Mouse (Mus musculus) macrophage (primary cell): ENCODE results near the gene Spcs2. TPM values are rescaled to one million over a fixed set of nuclear protein-coding genes. Genes with fewer than 3 reads are reported as not detected.

ENCODE experiments used
- H3K27ac ChIP-seq: fragments of 350-480 bp; formaldehyde crosslinking; 2 replicates; pipeline ENCODE4 v1.9.0; 2021
- H3K36me3 ChIP-seq: fragments of 350-480 bp; formaldehyde crosslinking; 2 replicates; pipeline ENCODE4 v1.9.0; 2021; ENCODE audit errors: inconsistent target
- H3K4me3 ChIP-seq: fragments of 350-480 bp; formaldehyde crosslinking; 2 replicates; pipeline ENCODE4 v1.9.0; 2021; ENCODE audit errors: inconsistent target
- H3K79me2 ChIP-seq: fragments of 350-480 bp; formaldehyde crosslinking; 2 replicates; pipeline ENCODE4 v1.9.0; 2021; ENCODE audit errors: inconsistent target
- WGBS: methylation state at CpG from one replicate; pipeline ENCODE4 v1.1.7; 2026; ENCODE audit warnings: inconsistent platforms; ENCODE audit not compliant: missing documents; 5-methylcytosine and 5-hydroxymethylcytosine counted together
- polyA plus RNA-seq: library from polyadenylated mRNA; stranded (reverse); fragments of 250-400 nt; gene quantifications from 3 replicates; pipeline ENCODE4 v1.2.4, GENCODE M21; 2018; ENCODE audit warnings: inconsistent platforms
- total RNA-seq, 78 experiments: library from RNA; depleted of rRNA; stranded (reverse); fragments of 250-400 nt; gene quantifications; 1 replicate in 9 of 78; 2 replicates in 24 of 78; 3 replicates in 43 of 78; 4 replicates in 2 of 78; pipeline ENCODE4 v1.2.4; 2018; ENCODE audit warnings: inconsistent platforms in 56 of 78

The Spcs2 gene
- 10 to 100 TPM in 24 of 26 experiments, 1 to 10 TPM in 2; 5.4 to 39.6 (median 18.5) TPM for total RNA-seq (2018; cell fraction: chromatin; rRNA removed)
- total RNA-seq (2018; cell fraction: cytosol; rRNA removed): 100 to 1,000 TPM; 112 to 165 (median 130) TPM
- total RNA-seq (2018; cell fraction: nucleus; rRNA removed): 10 to 100 TPM; 20.6 to 95.4 (median 62.7) TPM
- polyA plus RNA-seq: 165 to 201 TPM (median 180 TPM) in 3 replicates

GRCm38 (mm10) chr7:99863362-99863761 is at the start of gene Spcs2:
Gene Spcs2 (minus strand): TSS chr7:99863462.
- WGBS: 59% methylated on average over 7 of the region's 7 CpGs
- Histone ChIP-seq H3K4me3 (no peak within 1 kb of the TSS), H3K27ac (no peak within 1 kb of the TSS), H3K79me2 (peaks cover 3% of the 10 kb centered on the region), H3K36me3 (no peaks in the 10 kb centered on the region)

DNA sequence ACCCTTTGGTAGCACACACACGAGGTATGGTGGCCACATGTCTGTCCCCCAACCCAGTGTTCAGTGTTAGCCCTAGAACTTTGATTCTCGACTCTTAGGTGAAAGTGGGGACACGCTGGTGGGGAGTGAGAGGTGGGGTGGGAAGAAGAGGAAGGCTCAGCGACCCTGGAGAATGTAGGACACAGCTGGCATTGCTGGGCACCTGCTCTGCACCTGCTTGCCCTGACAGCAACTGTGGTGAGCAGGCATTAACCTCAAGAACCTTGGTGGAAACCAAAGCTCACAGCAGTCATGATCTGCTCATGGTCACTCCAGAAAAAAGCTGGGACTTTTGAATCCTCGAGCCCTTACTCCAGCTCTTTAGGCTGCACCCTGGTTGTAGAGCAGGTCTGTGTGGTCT is 47.8 kb upstream of the Spcs2 start:
- WGBS: 79% methylated on average over 5 of the region's 5 CpGs
- H3K4me3 ChIP-seq: no peak overlapping the region
- no peak overlapping the region for H3K27ac ChIP-seq
- no peaks in the 10 kb centered on the region for H3K79me2 ChIP-seq
- H3K36me3 ChIP-seq: no peaks in the 10 kb centered on the region

GRCm38 (mm10) chr7:99907463-99907862 is 44.2 kb upstream of the Spcs2 start:
- 70% methylated on average over 3 of the region's 3 CpGs for WGBS

GRCm38 (mm10) chr7:99906346-99906745 is 43.1 kb upstream of the Spcs2 start:
- H3K4me3 ChIP-seq: no peak overlapping the region
- WGBS: 100% methylated on average over 3 of the region's 3 CpGs
- peak overlapping the region; percentile 8; the same call in 1 of the 2 replicates for H3K27ac ChIP-seq
- no peaks in the 10 kb centered on the region for H3K79me2 ChIP-seq
- no peaks in the 10 kb centered on the region for H3K36me3 ChIP-seq

More at GRCm38 (mm10) chr7:99907463-99907862, 44.2 kb upstream of the Spcs2 start:
- Histone ChIP-seq H3K79me2 (no peaks in the 10 kb centered on the region), H3K36me3 (no peaks in the 10 kb centered on the region), H3K4me3 (no peak overlapping the region), H3K27ac (0 out of 2 replicates have a peak overlapping the region, but pooled peaks have one; percentile 1)

DNA sequence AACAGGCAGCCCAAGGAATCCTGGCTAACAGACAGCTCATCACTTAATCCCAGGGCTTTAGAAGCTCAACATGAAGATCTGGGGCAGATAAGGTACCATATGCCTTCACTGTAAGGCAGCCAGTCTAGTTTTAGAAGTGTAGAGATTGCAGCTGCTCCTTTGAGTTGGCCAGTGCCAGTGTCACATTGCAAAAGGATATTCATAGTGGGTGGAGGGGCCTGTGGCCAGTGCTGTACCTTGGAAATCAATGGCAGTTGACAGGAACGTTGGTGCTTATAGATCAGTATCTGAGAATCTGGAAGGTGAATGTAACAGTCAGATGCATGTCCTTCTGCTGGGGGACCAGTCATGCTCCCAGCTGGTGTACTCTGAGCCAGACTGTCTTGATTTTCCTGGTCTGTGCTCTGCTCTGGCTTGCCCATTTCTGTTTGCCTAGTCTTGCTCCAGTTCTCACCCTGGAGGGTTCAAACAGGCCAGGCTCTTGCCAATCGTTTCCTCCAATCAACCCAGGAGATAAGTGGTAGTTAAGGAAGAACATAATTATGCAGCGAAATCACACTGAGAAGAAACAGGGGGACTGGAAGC is 41.3 kb upstream of the Spcs2 start:
- no peak overlapping the region for H3K27ac ChIP-seq
- no peaks in the 10 kb centered on the region for H3K36me3 ChIP-seq
- H3K4me3 ChIP-seq: no peak overlapping the region
- no peaks in the 10 kb centered on the region for H3K79me2 ChIP-seq
- WGBS: 63% methylated on average over 3 of the region's 3 CpGs

GRCm38 (mm10) chr7:99902918-99903665 is 39.8 kb upstream of the Spcs2 start:
- no peak overlapping the region for H3K27ac ChIP-seq
- H3K79me2 ChIP-seq: no peaks in the 10 kb centered on the region
- H3K4me3 ChIP-seq: no peak overlapping the region
- 92% methylated on average over 11 of the region's 11 CpGs for WGBS
- no peaks in the 10 kb centered on the region for H3K36me3 ChIP-seq

GRCm38 (mm10) chr7:99902208-99902607 is 38.9 kb upstream of the Spcs2 start:
- 82% methylated on average over 4 of the region's 4 CpGs for WGBS
- Histone ChIP-seq H3K79me2 (no peaks in the 10 kb centered on the region), H3K36me3 (no peaks in the 10 kb centered on the region), H3K27ac (no peak overlapping the region), H3K4me3 (no peak overlapping the region)

DNA sequence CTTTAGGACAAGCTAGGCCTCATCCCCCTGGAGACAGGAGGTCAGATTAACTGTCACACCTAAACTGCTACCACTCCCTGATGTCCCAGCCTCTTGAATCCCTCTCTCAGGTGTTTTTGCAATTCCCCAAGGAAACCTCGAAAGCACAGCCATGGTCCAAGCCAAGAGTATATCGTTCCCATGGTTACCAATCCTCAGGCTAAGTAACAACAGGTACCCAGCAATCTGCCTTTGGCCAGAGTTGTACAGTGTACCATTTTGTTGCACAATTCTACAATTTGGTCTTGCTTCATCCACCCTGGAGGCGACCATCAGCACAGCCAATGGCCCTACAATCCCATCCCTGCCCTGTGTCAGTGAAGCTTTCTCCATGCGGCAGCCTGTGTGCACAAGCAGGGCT is 33.6 kb upstream of the Spcs2 start:
- H3K4me3 ChIP-seq: no peak overlapping the region
- 88% methylated on average over 4 of the region's 4 CpGs for WGBS
- H3K27ac ChIP-seq: no peak overlapping the region
- H3K36me3 ChIP-seq: no peaks in the 10 kb centered on the region
- no peaks in the 10 kb centered on the region for H3K79me2 ChIP-seq

DNA sequence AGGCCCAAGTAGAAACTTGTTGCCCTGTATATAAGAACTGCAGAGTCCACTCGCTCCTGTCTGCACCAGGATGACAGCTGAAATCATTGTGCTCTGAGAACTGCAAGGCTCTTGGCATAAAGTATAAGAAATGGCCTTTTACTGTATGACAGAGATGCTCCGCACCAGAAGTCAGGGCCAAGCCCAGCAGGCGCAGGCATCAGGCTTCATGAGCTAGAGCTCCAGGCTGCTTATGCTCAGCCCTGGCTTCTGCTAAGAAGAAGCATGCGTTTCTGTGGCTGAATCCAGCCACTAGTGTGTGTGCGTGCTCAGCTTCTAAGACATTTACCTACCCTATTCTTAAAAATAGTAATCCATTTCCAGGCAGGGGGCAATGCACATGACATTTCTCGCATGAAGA is 31.2 kb upstream of the Spcs2 start:
- no peaks in the 10 kb centered on the region for H3K79me2 ChIP-seq
- H3K27ac ChIP-seq: no peak overlapping the region
- H3K36me3 ChIP-seq: no peaks in the 10 kb centered on the region
- H3K4me3 ChIP-seq: no peak overlapping the region
- WGBS: 97% methylated on average over 5 of the region's 6 CpGs

GRCm38 (mm10) chr7:99893967-99894366 is 30.7 kb upstream of the Spcs2 start:
- H3K36me3 ChIP-seq: no peaks in the 10 kb centered on the region
- 89% methylated on average over 3 of the region's 3 CpGs for WGBS
- H3K79me2 ChIP-seq: no peaks in the 10 kb centered on the region
- no peak overlapping the region for H3K4me3 ChIP-seq
- H3K27ac ChIP-seq: no peak overlapping the region

GRCm38 (mm10) chr7:99892351-99892750 is 29.1 kb upstream of the Spcs2 start:
- H3K27ac ChIP-seq: no peak overlapping the region
- H3K36me3 ChIP-seq: no peaks in the 10 kb centered on the region
- no peaks in the 10 kb centered on the region for H3K79me2 ChIP-seq
- whole genome bisulfite sequencing: 93% methylated on average over 2 of the region's 2 CpGs
- no peak overlapping the region for H3K4me3 ChIP-seq

- Histone ChIP-seq H3K79me2 (no peaks in the 10 kb centered on the region), H3K36me3 (no peaks in the 10 kb centered on the region), H3K27ac (no peak overlapping the region), H3K4me3 (no peak overlapping the region)
- WGBS: 37% methylated on average over 3 of the region's 3 CpGs
Measured at GRCm38 (mm10) chr7:99891471-99891870, 28.2 kb upstream of the Spcs2 start.

GRCm38 (mm10) chr7:99890168-99890755 is 27.0 kb upstream of the Spcs2 start:
- H3K79me2 ChIP-seq: no peaks in the 10 kb centered on the region
- H3K27ac ChIP-seq: no peak overlapping the region
- H3K4me3 ChIP-seq: no peak overlapping the region
- 87% methylated on average over 3 of the region's 3 CpGs for whole genome bisulfite sequencing
- no peaks in the 10 kb centered on the region for H3K36me3 ChIP-seq

- Histone ChIP-seq H3K36me3 (no peaks in the 10 kb centered on the region), H3K4me3 (no peak overlapping the region), H3K27ac (no peak overlapping the region), H3K79me2 (no peaks in the 10 kb centered on the region)
- WGBS: 26% methylated on average over 8 of the region's 10 CpGs
Measured at GRCm38 (mm10) chr7:99889175-99889880, 26.1 kb upstream of the Spcs2 start.
